Mouse (Mus musculus) CH12.LX (cell line): ENCODE data around the gene Klhl29.

Experiments used
- CTCF ChIP-seq, 2 experiments: IDR thresholded peaks in 1 of 2; conservative IDR thresholded peaks in 1 of 2; 2 replicates each; pipeline ENCODE4 v1.5.1; 2011 to 2012; ENCODE audit warnings: low read depth in 2 of 2, low read length in 2 of 2, improper control_type of control experiment in 1 of 2, inconsistent platforms in 1 of 2, mild to moderate bottlenecking in 1 of 2, moderate library complexity in 1 of 2
- E2F4 ChIP-seq: IDR thresholded peaks from 2 replicates; pipeline ENCODE4 v1.6.1; 2011; ENCODE audit warnings: low read depth, low read length, improper control_type of control experiment; ENCODE audit not compliant: insufficient replicate concordance
- EP300 ChIP-seq: IDR thresholded peaks from 2 replicates; pipeline ENCODE4 v1.6.1; 2011; ENCODE audit warnings: low read length, improper control_type of control experiment
- ETS1 ChIP-seq: conservative IDR thresholded peaks from 2 replicates; pipeline ENCODE4 v1.6.1; 2012; ENCODE audit warnings: low read depth, mild to moderate bottlenecking, inconsistent platforms, low read length, improper control_type of control experiment, moderate library complexity
- GABPA ChIP-seq: IDR thresholded peaks from 2 replicates; pipeline ENCODE4 v1.6.1; 2012; ENCODE audit warnings: low read depth, low read length, improper control_type of control experiment, inconsistent platforms; ENCODE audit not compliant: insufficient replicate concordance
- POLR2A ChIP-seq: IDR thresholded peaks from 2 replicates; pipeline ENCODE4 v1.6.1; 2011; ENCODE audit warnings: low read depth, mild to moderate bottlenecking, improper control_type of control experiment, low read length
- USF1 ChIP-seq: IDR thresholded peaks from 2 replicates; pipeline ENCODE4 v1.6.1; 2014; ENCODE audit warnings: low read depth, mild to moderate bottlenecking, inconsistent platforms, low read length, improper control_type of control experiment
- ZKSCAN1 ChIP-seq: IDR thresholded peaks from 2 replicates; pipeline ENCODE4 v1.6.1; 2012; ENCODE audit warnings: low read depth, inconsistent platforms, low read length, improper control_type of control experiment, borderline replicate concordance
- ZNF384 ChIP-seq: IDR thresholded peaks from 2 replicates; pipeline ENCODE4 v1.6.1; 2012; ENCODE audit warnings: low read depth, low read length, improper control_type of control experiment, inconsistent platforms

DNA sequence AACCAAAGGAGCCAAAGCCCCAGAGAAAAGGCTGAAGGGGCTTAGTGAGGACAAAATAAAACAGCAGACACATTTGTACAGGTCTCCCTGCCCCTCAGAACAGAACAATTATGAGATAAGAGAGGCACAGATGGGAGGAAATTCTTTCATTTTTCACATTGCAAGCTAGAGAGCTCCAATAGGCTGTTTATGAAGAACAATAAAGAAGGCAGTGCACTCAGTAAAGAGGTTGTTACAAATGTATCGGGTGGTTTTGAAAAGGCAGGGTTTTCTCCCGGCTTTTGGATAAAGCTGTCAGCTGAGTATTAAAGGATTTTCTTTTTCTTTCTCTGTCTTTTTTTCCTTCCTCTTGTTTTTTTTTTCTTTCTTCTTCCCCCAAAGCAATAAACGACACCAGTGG is 40.3 kb upstream of the Klhl29 start:
- TF ChIP-seq POLR2A (no peak), E2F4 (no peak), CTCF (conservative IDR thresholded peaks at IDR 0.05 in 1 of 2, IDR thresholded peaks at IDR 0.05 in 1 of 2; ENCODE audit: low read depth in 2 of 2, low read length in 2 of 2) (no peak), USF1 (no peak), ZNF384 (no peak), EP300 (no peak), ZKSCAN1 (no peak), ETS1 (no peak), GABPA (no peak)
